Mouse (Mus musculus) forebrain, embryonic 16.5 days (tissue): ENCODE results near the gene Ank2. TPM values are rescaled to one million over a fixed set of nuclear protein-coding genes. Genes with fewer than 3 reads are reported as not detected.
"Not testable (repeated sequence)": the region's sequence is repeated elsewhere in the genome, so short reads cannot be mapped to it uniquely, and the experiment has no call there.

Source experiments
- ATAC-seq: fragments of 200-750 bp; cut with Nextera tagmentation; 2 replicates; pipeline ENCODE4 v1.8.0; 2017; ENCODE audit warnings: mild to moderate bottlenecking, moderate library complexity
- H3K27ac ChIP-seq: fragments of 300-500 bp; sonication (generic); 2 replicates; pipeline ENCODE4 v1.5.1; 2014; ENCODE audit warnings: low read length, control low read depth
- H3K27me3 ChIP-seq: fragments of 300-500 bp; sonication (generic); replicated peaks from 2 replicates; pipeline ENCODE4 v1.6.1; 2014; ENCODE audit warnings: low read length; ENCODE audit not compliant: control insufficient read depth, insufficient read depth
- H3K36me3 ChIP-seq: fragments of 300-500 bp; sonication (generic); 2 replicates; pipeline ENCODE4 v1.6.1; 2014; ENCODE audit not compliant: control insufficient read depth, insufficient read depth
- H3K4me1 ChIP-seq: fragments of 300-500 bp; sonication (generic); replicated peaks from 2 replicates; pipeline ENCODE4 v1.6.1; 2014; ENCODE audit warnings: low read length; ENCODE audit not compliant: control insufficient read depth, insufficient read depth
- H3K4me2 ChIP-seq: fragments of 300-500 bp; sonication (generic); 2 replicates; pipeline ENCODE4 v1.6.1; 2014; ENCODE audit warnings: mild to moderate bottlenecking, low read length, control low read depth
- H3K4me3 ChIP-seq: fragments of 300-500 bp; sonication (generic); replicated peaks from 2 replicates; pipeline ENCODE4 v1.5.1; 2014; ENCODE audit warnings: mild to moderate bottlenecking, low read length, control low read depth
- H3K9ac ChIP-seq: fragments of 300-500 bp; sonication (generic); replicated peaks from 2 replicates; pipeline ENCODE4 v1.6.1; 2014; ENCODE audit warnings: low read depth, low read length, control low read depth
- H3K9me3 ChIP-seq: fragments of 300-500 bp; sonication (generic); 2 replicates; pipeline ENCODE4 v1.6.1; 2016; ENCODE audit warnings: low read length; ENCODE audit not compliant: control insufficient read depth
- WGBS: fragments of 180-500 bp; shearing (Covaris S2); extraction: QIAGEN DNeasy Blood & Tissue Kit; methylation state at CpG from one replicate; pipeline ENCODE4 v1.1.7; 2014; 5-methylcytosine and 5-hydroxymethylcytosine counted together
- polyA plus RNA-seq: library from polyadenylated mRNA; unstranded; fragments of >200 nt; fragmentation: Nextera tagmentation; extraction: Ambion mirVana; gene quantifications from 2 replicates; pipeline ENCODE4 v1.2.1, GENCODE M21; 2015

The Ank2 gene
- polyA plus RNA-seq, 1 experiment from 2014 or later, result 201 TPM

DNA sequence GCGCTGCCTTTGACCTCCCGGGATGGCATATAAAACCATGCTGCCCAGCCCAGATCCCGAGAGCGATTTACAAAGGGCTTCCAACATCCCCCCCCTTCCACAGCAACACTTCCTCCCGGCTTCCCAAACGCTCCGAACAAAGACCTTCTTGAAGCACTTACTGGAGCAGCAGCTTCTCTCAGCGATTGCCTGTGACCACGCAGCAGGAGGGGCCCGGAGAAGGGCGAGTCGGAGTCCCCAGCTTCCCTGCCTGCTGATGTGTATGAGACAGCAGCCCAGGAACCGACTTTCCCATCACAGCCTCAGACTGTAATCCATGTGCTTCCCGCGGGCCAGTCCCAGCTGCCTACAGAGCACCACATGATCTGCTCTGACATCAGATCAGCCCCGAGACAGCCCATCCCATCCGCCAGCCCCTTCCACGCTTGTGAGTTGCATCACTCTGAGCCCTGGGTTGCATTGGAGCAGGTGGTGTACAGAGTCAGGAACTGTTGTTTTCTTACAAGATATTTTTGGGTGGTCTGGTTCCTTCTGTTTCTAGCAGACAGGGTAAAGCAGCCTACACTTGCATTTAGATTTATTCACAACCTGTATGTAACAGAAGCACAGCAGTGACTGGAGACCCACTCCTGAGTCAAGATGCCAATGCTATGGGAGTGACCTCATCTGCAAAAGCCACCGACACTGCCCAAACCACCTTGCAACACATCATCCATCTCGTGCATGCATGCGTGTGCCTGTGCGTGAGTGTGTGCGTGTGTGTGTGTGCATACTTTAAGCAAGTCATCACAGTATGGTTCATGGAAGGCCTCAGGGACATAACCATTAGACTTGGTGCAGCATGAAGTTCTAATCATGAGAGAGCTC, 90.2 kb downstream of the Ank2 start:
- Histone ChIP-seq H3K27ac (peak overlapping the region; percentile 97), H3K36me3 (no peaks in the 10 kb centered on the region), H3K27me3 (no peaks in the 10 kb centered on the region), H3K4me1 (peaks cover 30% of the 10 kb centered on the region), H3K4me2 (peak overlapping the region; percentile 77), H3K4me3 (peak overlapping the region; percentile 83), H3K9ac (peak overlapping the region; percentile 93), H3K9me3 (no peaks in the 10 kb centered on the region)
- peak; percentile 99 for ATAC-seq
- WGBS, result 16% methylated on average over 23 of the region's 23 CpGs

DNA sequence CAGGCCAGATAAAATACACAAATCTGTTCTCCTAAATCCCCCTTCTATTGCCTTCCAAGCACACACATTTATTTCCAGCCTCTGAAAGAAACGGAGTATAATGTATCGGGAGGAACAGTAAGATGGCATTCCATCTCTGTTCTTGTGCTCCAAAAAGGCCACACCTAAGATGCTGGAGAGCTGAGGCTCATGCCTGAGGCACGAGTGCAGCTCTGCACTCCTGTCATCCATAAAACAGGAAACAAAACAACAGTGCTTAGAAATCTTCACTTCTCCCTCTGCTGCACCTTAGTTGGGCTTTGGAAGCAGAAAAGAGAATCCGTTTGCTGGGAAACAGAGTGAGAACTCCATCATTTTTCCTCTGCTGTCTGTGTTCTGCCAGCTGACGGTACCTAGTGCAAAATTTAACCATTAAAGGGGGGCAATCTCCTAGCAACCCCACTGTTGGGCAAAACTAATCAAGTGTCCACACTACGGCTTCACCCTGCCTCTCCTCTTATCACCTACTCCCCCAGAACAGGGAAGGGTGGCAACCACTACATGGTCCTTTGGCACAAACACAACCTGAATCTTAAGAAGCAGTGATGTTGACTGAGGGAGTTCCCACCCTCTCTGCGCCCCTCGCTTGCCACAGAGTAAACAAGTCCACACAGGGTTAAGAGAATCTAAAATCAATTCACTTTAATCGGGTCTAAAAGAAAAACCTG, 91.1 kb downstream of the Ank2 start:
- Histone ChIP-seq H3K4me1 (peaks cover 30% of the 10 kb centered on the region), H3K9ac (peak overlapping the region; percentile 93), H3K36me3 (no peaks in the 10 kb centered on the region), H3K27me3 (no peaks in the 10 kb centered on the region), H3K4me2 (peak overlapping the region; percentile 77), H3K9me3 (no peaks in the 10 kb centered on the region), H3K4me3 (peak overlapping the region; percentile 83), H3K27ac (peak overlapping the region; percentile 97)
- ATAC-seq, result peak; percentile 44
- WGBS, result 2% methylated on average over 9 of the region's 9 CpGs

- H3K9ac ChIP-seq, result no peak overlapping the region
- no peaks in the 10 kb centered on the region for H3K36me3 ChIP-seq
- peak overlapping the region; percentile 83 for H3K4me3 ChIP-seq
- no peaks in the 10 kb centered on the region for H3K9me3 ChIP-seq
- 93% methylated on average over 4 of the region's 4 CpGs for WGBS
- peaks cover 30% of the 10 kb centered on the region for H3K4me1 ChIP-seq
- H3K4me2 ChIP-seq, result peak overlapping the region; percentile 77
- ATAC-seq, result no peak
- no peak overlapping the region for H3K27ac ChIP-seq
- H3K27me3 ChIP-seq, result no peaks in the 10 kb centered on the region
These were observed 92.3 kb downstream of the Ank2 start for GRCm38 (mm10) chr3:127406883-127407282.

DNA sequence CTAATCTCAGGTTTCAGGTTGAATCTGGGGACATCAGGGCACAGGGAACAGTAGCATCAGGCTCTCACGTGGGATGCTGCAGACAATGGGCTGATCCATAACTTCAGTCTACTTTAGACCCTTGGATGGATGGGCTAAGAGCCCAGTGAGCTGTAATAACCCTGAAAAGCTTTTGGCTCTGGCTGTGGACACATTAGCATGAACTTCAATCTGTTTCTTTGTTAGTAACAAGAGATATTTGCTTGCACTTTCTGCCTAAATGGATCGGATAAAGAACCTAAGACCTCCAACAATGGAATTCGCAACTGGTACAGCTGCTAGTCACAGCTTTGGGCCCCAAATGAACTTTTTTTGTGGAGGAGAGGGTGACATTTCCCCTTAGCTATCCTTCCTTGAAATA, 94.8 kb downstream of the Ank2 start:
- Histone ChIP-seq H3K27me3 (no peaks in the 10 kb centered on the region), H3K36me3 (no peaks in the 10 kb centered on the region), H3K9me3 (no peaks in the 10 kb centered on the region), H3K9ac (no peak overlapping the region), H3K4me3 (no peak overlapping the region), H3K4me2 (peak overlapping the region; percentile 33), H3K4me1 (peaks cover 37% of the 10 kb centered on the region), H3K27ac (peak overlapping the region; percentile 61)
- no peak for ATAC-seq
- WGBS, result 7% methylated on average over 3 of the region's 3 CpGs

DNA sequence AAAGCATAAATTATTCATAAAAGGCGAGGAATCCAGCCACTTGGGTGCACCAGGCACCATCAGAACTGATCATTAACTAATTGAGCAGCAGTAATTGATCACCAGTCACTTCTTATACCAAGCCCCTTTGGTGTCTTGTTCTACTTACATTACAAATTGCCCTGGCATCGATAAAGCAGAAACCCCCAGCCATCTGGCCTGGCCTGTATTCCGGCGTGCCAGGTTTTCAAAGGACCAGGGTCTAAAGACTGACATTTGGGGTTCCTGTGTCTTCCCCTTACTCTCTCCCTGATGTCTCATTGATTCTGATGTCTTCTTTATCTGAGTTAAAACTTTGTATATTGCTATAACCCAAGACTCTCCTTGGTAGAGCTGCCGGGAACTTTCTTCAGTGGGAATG, 98.2 kb downstream of the Ank2 start:
- no peak overlapping the region for H3K9ac ChIP-seq
- H3K4me3 ChIP-seq, result no peak overlapping the region
- ATAC-seq, result no peak
- H3K4me1 ChIP-seq, result peaks cover 18% of the 10 kb centered on the region
- H3K9me3 ChIP-seq, result no peaks in the 10 kb centered on the region
- no peak overlapping the region for H3K27ac ChIP-seq
- H3K36me3 ChIP-seq, result no peaks in the 10 kb centered on the region
- H3K27me3 ChIP-seq, result no peaks in the 10 kb centered on the region
- 70% methylated on average over 5 of the region's 5 CpGs for WGBS
- no peak overlapping the region for H3K4me2 ChIP-seq

DNA sequence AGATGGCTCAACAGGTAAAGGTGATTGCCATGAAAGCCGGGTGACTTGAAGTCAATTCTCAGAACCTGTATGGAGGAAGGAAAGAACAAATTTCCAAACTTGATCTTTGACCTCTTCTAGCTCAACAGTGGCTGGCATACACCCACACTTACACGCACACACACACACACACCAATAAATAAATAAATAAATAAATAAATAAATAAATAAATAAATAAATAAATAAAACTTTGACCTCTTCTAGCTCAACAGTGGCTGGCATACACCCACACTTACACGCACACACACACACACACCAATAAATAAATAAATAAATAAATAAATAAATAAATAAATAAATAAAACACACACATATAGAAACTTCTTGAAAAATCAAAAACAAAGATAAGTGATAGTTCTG, 98.7 kb downstream of the Ank2 start:
- not testable (repeated sequence) for H3K4me3 ChIP-seq, H3K4me2 ChIP-seq, H3K9ac ChIP-seq, H3K27ac ChIP-seq, ATAC-seq, H3K9me3 ChIP-seq, H3K27me3 ChIP-seq, H3K36me3 ChIP-seq
- H3K4me1 ChIP-seq, result peaks cover 14% of the 10 kb centered on the region
- 100% methylated on average over 3 of the region's 3 CpGs for WGBS

- Histone ChIP-seq H3K27me3 (no peaks in the 10 kb centered on the region), H3K27ac (no peak overlapping the region), H3K4me3 (no peak overlapping the region), H3K4me2 (no peak overlapping the region), H3K4me1 (peaks cover 7% of the 10 kb centered on the region), H3K9me3 (no peaks in the 10 kb centered on the region), H3K36me3 (no peaks in the 10 kb centered on the region), H3K9ac (no peak overlapping the region)
- ATAC-seq, result peak; percentile 73
- 70% methylated on average over 9 of the region's 9 CpGs for WGBS
These were observed 101.4 kb downstream of the Ank2 start for GRCm38 (mm10) chr3:127397774-127398173.

GRCm38 (mm10) chr3:127395202-127395601, 103.9 kb downstream of the Ank2 start:
- 76% methylated on average over 8 of the region's 8 CpGs for WGBS
- no peak overlapping the region for H3K4me3 ChIP-seq
- no peaks in the 10 kb centered on the region for H3K4me1 ChIP-seq
- no peaks in the 10 kb centered on the region for H3K36me3 ChIP-seq
- H3K9ac ChIP-seq, result no peak overlapping the region
- H3K27ac ChIP-seq, result no peak overlapping the region
- no peaks in the 10 kb centered on the region for H3K27me3 ChIP-seq
- no peaks in the 10 kb centered on the region for H3K9me3 ChIP-seq
- no peak for ATAC-seq
- no peak overlapping the region for H3K4me2 ChIP-seq

GRCm38 (mm10) chr3:127387016-127387517, 112.1 kb downstream of the Ank2 start:
- no peak overlapping the region for H3K9ac ChIP-seq
- peak overlapping the region; percentile 65 for H3K27ac ChIP-seq
- peaks cover 5% of the 10 kb centered on the region for H3K4me1 ChIP-seq
- no peaks in the 10 kb centered on the region for H3K27me3 ChIP-seq
- no peak overlapping the region for H3K4me3 ChIP-seq
- H3K4me2 ChIP-seq, result peak overlapping the region; percentile 21
- 17% methylated on average over 14 of the region's 14 CpGs for WGBS
- ATAC-seq, result peak; percentile 95
- no peaks in the 10 kb centered on the region for H3K9me3 ChIP-seq
- no peaks in the 10 kb centered on the region for H3K36me3 ChIP-seq
